Mouse (Mus musculus): ENCODE data around the gene Thrap3. TPM values are rescaled to one million over a fixed set of nuclear protein-coding genes. Genes with fewer than 3 reads are reported as not detected.

The Thrap3 gene
- polyA plus RNA-seq, 1 experiment from 2014 or later: 274 TPM

DNA sequence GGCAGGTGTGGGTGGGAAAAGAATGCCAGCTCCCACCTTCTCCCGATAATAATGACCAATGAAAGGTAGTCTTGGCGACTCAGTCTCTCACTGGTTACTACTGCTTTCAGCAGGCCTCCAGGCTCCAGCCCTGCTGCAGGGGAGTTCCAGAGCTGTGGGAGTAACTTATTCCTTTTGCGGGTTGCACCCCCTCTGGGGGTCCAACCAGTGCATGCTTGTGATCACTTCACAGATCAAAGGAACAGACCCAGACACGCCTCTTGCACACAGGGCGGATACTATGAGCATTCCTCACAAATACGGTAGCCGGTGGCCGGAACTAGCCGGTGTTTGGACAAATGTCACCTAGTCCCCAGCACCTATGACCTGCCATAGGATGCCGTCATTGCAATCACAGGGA is 52.8 kb downstream of the Thrap3 start:
- no peak overlapping the region for H3K27ac ChIP-seq (replicated peaks)
- H3K4me1 ChIP-seq: peaks cover 21% of the 10 kb centered on the region
- no peak overlapping the region for H3K9ac ChIP-seq (replicated peaks)
- H3K4me2 ChIP-seq (replicated peaks): peak overlapping the region; percentile 69
- H3K4me3 ChIP-seq: 0 out of 2 replicates have a peak overlapping the region, but pooled peaks have one; percentile 47
- ATAC-seq (ENCODE audit: low FRiP score, low read depth): no peak
- 58% methylated on average over 10 of the region's 10 CpGs for WGBS
- H3K27me3 ChIP-seq: peaks cover 52% of the 10 kb centered on the region
- H3K36me3 ChIP-seq: no peaks in the 10 kb centered on the region
- H3K9me3 ChIP-seq: no peaks in the 10 kb centered on the region

DNA sequence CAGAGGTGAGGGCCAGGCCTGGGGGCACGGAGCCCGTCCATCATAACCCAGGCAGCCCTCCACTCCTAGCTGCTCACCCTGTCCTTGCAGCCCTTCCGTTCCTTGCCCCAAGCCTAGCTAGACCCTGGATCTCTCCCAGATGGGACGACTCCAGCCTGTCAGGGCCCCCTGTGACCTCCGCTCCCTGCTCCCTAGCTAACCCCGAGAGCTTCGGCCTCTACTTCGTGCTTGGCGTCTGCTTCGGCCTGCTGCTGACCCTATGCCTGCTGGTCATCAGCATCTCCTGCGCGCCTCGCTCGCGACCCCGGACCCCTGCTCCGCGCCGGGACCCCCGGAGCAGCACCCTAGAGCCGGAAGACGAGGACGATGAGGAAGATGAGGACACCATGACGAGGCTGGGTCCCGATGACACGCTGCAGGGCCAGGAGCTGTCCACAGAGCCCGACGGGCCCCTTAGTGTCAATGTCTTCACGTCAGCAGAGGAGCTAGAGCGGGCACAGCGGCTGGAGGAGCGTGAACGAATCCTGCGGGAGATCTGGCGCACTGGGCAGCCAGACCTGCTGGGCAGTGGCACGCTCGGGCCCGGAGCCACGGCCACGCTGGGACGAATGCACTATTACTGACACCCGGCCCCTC is 53.4 kb downstream of the Thrap3 start:
- Histone ChIP-seq H3K27me3 (peaks cover 52% of the 10 kb centered on the region), H3K4me1 (peaks cover 21% of the 10 kb centered on the region), H3K27ac (replicated peaks) (no peak overlapping the region), H3K36me3 (no peaks in the 10 kb centered on the region), H3K4me3 (peak overlapping the region; percentile 47), H3K9ac (replicated peaks) (0 out of 2 replicates have a peak overlapping the region, but pooled peaks have one; percentile 42), H3K9me3 (no peaks in the 10 kb centered on the region), H3K4me2 (replicated peaks) (peak overlapping the region; percentile 69)
- ATAC-seq (ENCODE audit: low FRiP score, low read depth): no peak
- WGBS: 19% methylated on average over 42 of the region's 42 CpGs

DNA sequence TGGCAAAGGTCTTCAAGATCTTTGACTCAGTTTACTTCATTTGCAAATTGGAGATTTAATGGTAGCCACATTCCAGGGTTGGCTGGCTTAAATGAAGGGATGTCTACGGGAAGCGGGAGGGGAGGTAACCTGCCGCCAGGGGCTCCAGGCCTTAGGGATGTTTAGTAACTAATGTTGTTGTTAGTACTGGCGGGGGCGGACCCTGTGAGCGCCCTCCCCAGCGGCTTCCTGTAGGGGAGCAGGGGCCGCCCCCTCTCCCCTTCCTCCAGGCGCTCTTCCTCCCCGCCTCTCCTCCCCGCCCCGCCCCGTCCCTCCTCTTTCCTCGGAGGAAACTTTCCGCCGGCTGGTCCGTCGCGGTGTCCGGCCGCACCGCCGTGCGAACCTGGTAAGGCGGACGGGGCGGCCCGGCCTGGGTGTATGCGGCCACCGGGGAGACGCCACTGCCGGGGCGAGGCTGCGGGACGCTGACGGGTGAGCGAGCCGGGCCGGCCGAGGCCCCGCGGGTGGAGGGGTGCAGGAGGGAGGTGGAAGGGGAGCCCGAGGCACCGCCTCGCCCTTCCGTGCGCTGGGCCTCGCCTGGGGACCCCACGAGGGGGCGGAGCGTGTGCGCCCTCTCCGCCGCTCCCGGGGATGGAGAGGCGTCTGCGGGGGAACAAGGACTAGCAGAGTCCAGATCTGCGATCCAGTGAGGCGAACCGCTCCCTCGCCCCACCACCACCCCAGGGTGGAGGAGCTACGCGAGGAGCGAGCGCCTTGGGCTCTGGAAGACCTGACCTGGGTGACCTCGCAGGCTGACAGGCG is 54.2 kb downstream of the Thrap3 start:
- Histone ChIP-seq H3K27ac (replicated peaks) (0 out of 2 replicates have a peak overlapping the region, but pooled peaks have one; percentile 10), H3K36me3 (no peaks in the 10 kb centered on the region), H3K9ac (replicated peaks) (peak overlapping the region; percentile 42), H3K27me3 (peaks cover 52% of the 10 kb centered on the region), H3K4me2 (replicated peaks) (peak overlapping the region; percentile 69), H3K4me3 (peak overlapping the region; percentile 47), H3K9me3 (no peaks in the 10 kb centered on the region), H3K4me1 (peaks cover 21% of the 10 kb centered on the region)
- WGBS: under 1% methylated on average over 54 of the region's 67 CpGs
- peak; percentile 27; the same call in 1 of the 2 replicates for ATAC-seq (ENCODE audit: low FRiP score, low read depth)

DNA sequence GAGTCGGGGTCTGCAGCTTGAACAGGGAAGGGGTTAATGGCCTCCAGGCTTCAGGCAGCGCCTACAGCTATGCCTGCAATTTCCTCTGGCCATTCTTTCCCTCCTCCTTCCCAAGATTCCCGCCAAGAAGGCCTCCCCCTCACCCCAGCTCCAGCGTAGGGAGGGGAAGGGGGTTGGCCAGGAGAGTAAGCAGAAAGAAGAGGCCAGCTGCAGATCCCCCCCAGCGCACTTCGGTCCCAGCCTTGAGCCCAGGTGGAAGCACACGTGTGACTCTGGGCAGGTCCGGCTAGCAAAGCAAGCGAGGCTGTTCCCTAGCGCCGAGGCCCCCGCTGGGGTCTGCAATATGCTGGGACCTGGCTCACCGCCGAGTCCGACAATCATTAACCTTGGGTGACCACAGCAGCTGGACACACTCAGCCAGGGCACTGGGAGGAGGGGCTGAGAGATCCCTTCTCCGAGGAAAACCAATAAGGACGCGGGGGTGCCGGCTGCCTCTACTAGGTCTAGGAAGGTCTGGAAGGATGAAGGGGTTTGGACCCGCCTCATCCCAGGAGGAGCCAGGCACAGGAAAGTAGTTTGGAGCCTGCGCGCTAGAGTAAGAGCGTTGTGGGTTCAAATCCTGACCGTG is 54.9 kb downstream of the Thrap3 start, which contains the start of gene Eva1b:
Gene Eva1b, plus strand, starts transcription at position 212 of the 628 bp plus-strand sequence.
- Histone ChIP-seq H3K4me2 (replicated peaks) (peak within 1 kb of the TSS; percentile 69), H3K36me3 (no peaks in the 10 kb centered on the region), H3K4me1 (peaks cover 21% of the 10 kb centered on the region), H3K9me3 (no peaks in the 10 kb centered on the region), H3K27me3 (peaks cover 52% of the 10 kb centered on the region), H3K9ac (replicated peaks) (peak within 1 kb of the TSS; percentile 42), H3K27ac (replicated peaks) (0 out of 2 replicates have a peak within 1 kb of the TSS, but pooled peaks have one; percentile 10), H3K4me3 (peak within 1 kb of the TSS; percentile 47)
- 3% methylated on average over 24 of the region's 24 CpGs for WGBS
- 0 out of 2 replicates have a peak, but pooled peaks have one; percentile 38 for ATAC-seq (ENCODE audit: low FRiP score, low read depth)

DNA sequence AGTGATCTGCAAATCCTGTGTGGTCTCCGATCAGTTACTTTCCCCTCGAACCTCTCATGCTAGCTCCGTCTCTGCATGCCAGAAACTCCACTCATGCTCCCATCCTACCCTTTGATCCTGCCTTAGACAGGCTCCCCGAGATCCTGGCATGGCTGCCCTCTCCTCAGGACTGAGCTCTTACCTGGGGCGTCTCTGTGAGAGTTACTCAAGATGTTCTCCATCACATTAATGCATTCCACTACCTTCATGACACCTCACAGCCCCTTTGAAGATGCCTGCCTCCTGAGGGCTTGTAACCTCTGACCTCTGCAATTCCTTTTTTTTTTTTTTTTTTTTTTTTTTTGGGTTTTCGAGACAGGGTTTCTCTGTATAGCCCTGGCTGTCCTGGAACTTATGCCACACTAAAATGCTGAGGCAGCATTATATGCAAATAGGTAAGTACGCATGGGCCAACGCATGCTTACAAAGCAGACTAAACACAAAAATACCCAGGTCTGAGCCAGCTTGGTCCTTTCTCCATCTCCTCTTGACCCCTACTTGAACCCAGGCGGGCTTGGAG is 55.5 kb downstream of the Thrap3 start:
- Histone ChIP-seq H3K9me3 (no peaks in the 10 kb centered on the region), H3K9ac (replicated peaks) (no peak overlapping the region), H3K4me1 (peaks cover 21% of the 10 kb centered on the region), H3K36me3 (no peaks in the 10 kb centered on the region), H3K4me3 (no peak overlapping the region), H3K27ac (replicated peaks) (no peak overlapping the region), H3K4me2 (replicated peaks) (no peak overlapping the region), H3K27me3 (peaks cover 52% of the 10 kb centered on the region)
- ATAC-seq (ENCODE audit: low FRiP score, low read depth): no peak
- 58% methylated on average over 9 of the region's 9 CpGs for WGBS

DNA sequence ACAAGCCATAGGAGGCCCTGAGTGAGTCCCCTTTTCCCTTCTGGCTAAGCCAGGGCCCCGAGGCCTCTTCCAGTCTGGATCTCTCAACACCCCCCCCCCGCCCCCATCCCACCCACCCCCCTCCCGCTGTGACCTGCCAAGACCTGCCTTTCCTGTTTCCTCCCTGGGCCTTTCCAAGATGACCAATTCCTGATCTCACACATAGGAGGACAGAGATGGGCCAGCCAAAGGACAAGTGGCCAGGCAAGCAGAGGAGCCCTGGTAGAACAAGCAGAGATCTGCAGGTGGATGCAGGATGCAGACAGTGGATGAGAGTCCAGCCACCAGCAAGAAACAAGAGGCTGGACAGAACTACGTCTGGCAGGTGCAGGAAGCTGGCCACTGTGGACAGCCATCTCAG is 57.2 kb downstream of the Thrap3 start:
- H3K9ac ChIP-seq (replicated peaks): no peak overlapping the region
- no peaks in the 10 kb centered on the region for H3K9me3 ChIP-seq
- 61% methylated on average over 4 of the region's 4 CpGs for WGBS
- H3K4me3 ChIP-seq: no peak overlapping the region
- peaks cover 21% of the 10 kb centered on the region for H3K4me1 ChIP-seq
- no peak overlapping the region for H3K27ac ChIP-seq (replicated peaks)
- H3K27me3 ChIP-seq: peaks cover 42% of the 10 kb centered on the region
- peaks cover 3% of the 10 kb centered on the region; the same call in 1 of the 2 replicates for H3K36me3 ChIP-seq
- no peak for ATAC-seq (ENCODE audit: low FRiP score, low read depth)
- H3K4me2 ChIP-seq (replicated peaks): no peak overlapping the region

DNA sequence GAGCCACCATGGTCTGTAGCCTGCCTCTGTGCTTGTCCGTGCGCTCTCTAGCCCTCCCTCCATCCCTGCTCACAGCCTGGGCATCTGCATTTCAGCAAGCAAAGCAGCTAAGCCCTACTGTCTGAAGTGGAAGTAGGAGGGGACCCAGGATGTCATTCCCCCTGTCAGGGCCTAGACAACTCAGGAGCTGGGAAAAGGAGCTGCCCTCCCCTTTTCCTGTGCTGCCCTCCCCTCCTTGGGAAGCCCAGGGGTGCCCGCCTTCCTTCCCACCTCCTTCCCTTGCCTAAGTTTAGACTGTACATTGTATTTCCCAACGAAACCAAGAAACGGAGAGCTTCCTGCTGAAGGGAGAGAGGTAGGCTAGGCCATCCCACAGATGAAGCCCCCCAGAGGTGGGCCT is 61.5 kb downstream of the Thrap3 start:
- no peak for ATAC-seq (ENCODE audit: low FRiP score, low read depth)
- H3K27ac ChIP-seq (replicated peaks): no peak overlapping the region
- peaks cover 3% of the 10 kb centered on the region; the same call in 1 of the 2 replicates for H3K27me3 ChIP-seq
- no peaks in the 10 kb centered on the region for H3K9me3 ChIP-seq
- no peak overlapping the region for H3K4me3 ChIP-seq
- peaks cover 43% of the 10 kb centered on the region for H3K36me3 ChIP-seq
- H3K4me1 ChIP-seq: no peaks in the 10 kb centered on the region
- no peak overlapping the region for H3K4me2 ChIP-seq (replicated peaks)
- WGBS: 78% methylated on average over 5 of the region's 5 CpGs
- H3K9ac ChIP-seq (replicated peaks): no peak overlapping the region

DNA sequence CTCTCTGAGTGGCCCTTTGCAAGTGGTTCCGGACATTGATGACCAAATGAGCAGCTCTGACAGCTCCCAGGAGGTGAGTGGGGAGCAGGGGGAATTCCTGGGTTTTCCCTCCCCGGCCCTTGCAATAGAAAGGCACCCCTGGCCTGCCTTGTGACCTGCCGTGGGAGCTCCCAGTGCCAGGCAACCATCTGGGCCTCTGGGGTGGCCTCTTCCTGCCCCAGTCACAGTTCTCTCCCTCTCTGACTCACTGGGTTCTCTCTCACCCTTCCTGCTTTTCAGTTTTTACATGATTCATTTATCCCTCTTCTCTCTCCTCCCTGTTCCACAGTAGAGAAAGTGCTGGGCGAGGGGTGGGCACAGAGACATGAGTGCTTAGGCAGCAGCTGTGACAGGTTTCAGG is 64.8 kb downstream of the Thrap3 start:
- Histone ChIP-seq H3K9ac (replicated peaks) (no peak overlapping the region), H3K4me3 (no peak overlapping the region), H3K27me3 (no peaks in the 10 kb centered on the region), H3K4me1 (no peaks in the 10 kb centered on the region), H3K9me3 (no peaks in the 10 kb centered on the region), H3K4me2 (replicated peaks) (no peak overlapping the region), H3K36me3 (peaks cover 71% of the 10 kb centered on the region), H3K27ac (replicated peaks) (no peak overlapping the region)
- no peak for ATAC-seq (ENCODE audit: low FRiP score, low read depth)
- 86% methylated on average over 4 of the region's 4 CpGs for WGBS

DNA sequence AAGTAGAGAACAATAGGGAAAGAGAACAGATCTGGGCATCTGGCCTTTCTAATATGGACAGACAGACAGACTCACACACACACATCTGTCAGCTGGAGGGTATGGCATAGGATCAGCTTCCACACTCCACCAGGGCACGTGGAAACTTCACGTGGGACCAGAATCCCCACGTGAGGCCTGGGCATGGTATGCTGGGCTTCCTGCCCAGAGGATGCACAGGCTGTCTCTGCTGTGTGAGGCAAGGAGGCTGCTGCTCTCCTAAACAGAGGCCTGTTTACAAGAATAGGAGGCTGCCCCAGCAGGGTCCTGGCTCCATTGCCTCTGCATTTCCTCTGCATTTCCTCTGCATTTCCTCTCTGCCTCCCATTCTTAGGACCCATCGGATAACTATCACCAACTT is 67.9 kb downstream of the Thrap3 start:
- H3K36me3 ChIP-seq: peaks cover 75% of the 10 kb centered on the region
- H3K4me3 ChIP-seq: no peak overlapping the region
- 95% methylated on average over 4 of the region's 4 CpGs for WGBS
- H3K9me3 ChIP-seq: no peaks in the 10 kb centered on the region
- H3K9ac ChIP-seq (replicated peaks): no peak overlapping the region
- H3K27me3 ChIP-seq: no peaks in the 10 kb centered on the region
- no peak overlapping the region for H3K4me2 ChIP-seq (replicated peaks)
- no peak for ATAC-seq (ENCODE audit: low FRiP score, low read depth)
- peaks cover 12% of the 10 kb centered on the region for H3K4me1 ChIP-seq
- H3K27ac ChIP-seq (replicated peaks): no peak overlapping the region

DNA sequence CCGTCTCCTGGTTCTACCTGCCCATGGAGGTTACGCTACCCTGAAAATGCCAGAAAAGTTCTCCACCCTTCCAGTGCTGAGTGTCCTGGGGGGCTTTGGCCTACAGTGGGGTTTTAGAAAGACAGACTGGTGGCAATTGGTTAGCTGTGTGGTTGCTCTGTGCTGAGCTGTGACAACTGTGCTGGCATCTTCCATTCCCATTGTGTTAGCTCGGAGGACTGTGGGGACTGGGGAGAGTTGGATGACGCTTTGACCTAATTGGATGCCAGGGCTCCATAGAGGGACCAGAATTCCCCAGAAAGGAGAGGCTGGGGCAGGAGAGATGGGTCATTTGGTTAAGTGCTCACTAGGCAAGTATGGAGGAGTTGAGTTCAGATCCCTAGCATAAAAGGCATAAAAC is 68.3 kb downstream of the Thrap3 start:
- no peaks in the 10 kb centered on the region for H3K9me3 ChIP-seq
- no peak overlapping the region for H3K4me2 ChIP-seq (replicated peaks)
- no peak for ATAC-seq (ENCODE audit: low FRiP score, low read depth)
- WGBS: 86% methylated on average over 4 of the region's 4 CpGs
- H3K4me3 ChIP-seq: no peak overlapping the region
- no peaks in the 10 kb centered on the region for H3K27me3 ChIP-seq
- H3K27ac ChIP-seq (replicated peaks): no peak overlapping the region
- no peak overlapping the region for H3K9ac ChIP-seq (replicated peaks)
- peaks cover 75% of the 10 kb centered on the region for H3K36me3 ChIP-seq
- H3K4me1 ChIP-seq: peaks cover 12% of the 10 kb centered on the region

DNA sequence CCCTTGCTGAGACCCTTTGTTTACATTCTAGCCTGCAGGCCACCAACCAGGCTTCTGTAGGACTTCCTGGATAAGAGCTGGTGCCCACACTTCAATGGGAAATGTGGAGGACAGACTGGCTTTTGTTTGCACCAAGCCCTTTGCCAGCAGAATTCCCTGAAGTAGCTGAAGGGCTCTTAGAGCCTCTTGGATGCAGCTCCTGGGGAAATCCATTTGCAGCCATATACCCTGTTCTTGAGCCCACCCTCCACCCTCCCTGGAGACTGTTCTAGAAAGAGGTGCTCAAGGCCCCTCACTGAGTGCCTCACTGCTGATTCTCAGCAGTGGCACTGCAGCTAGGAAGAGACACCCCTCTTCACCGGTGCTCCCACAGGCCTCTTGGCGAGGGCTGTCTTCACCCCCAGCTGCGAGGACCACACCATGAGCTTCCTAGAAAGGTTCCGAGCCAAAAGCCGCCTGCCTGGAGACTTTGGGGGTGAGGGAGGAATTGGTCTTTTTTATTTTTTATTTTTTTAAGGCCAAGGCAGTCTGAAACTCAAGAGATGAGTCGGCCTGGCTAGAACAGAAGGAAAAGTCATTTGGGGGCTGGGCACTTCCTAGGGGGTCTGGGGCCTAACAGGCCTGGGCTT is 69.8 kb downstream of the Thrap3 start:
- 84% methylated on average over 6 of the region's 6 CpGs for WGBS
- H3K4me2 ChIP-seq (replicated peaks): no peak overlapping the region
- H3K9ac ChIP-seq (replicated peaks): no peak overlapping the region
- H3K27me3 ChIP-seq: no peaks in the 10 kb centered on the region
- no peak for ATAC-seq (ENCODE audit: low FRiP score, low read depth)
- no peak overlapping the region for H3K4me3 ChIP-seq
- peaks cover 75% of the 10 kb centered on the region for H3K36me3 ChIP-seq
- H3K9me3 ChIP-seq: no peaks in the 10 kb centered on the region
- H3K4me1 ChIP-seq: peaks cover 12% of the 10 kb centered on the region
- H3K27ac ChIP-seq (replicated peaks): no peak overlapping the region

Measured in midbrain, embryonic 12.5 days (tissue).